37 mouse cellular contexts compared by ENCODE assay signal in the genomic region with DNA sequence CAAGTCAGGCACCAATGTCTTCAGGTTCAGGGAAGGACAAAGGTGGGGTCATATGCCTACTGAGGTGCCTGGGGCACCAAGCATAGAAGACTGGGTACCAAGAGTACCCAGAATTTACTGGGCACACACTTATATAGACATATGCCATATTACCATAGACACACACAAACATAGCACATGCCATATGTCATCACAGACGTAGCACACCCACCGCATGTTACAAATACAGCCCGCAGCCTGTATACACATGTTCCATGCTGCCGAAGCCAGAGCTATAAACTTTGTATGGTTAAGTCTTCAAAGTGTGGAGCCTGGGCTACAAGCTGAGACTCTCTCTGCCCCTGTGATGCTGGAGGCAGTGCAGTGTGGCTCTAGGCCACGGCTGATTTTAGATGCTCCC. TPM values are rescaled to one million over a fixed set of nuclear protein-coding genes. Genes with fewer than 3 reads are reported as not detected.
A peak's percentile ranks its signal among the peaks of the same experiment; 100 is the strongest.
DNase-seq lines count a peak whose midpoint lies in the region; ATAC-seq and TF ChIP-seq lines count a peak whose summit lies in the region.
"Had no signal": no experiment of that assay in that cellular context is flagged by ENCODE, and none has a peak within 500 bp of the region (broad histone marks: within the 10 kb centered on the region; RNA-seq: fewer than 3 reads in every experiment).

No protein-coding gene starts in this region.

- no peak overlapping the region for H3K4me3 ChIP-seq in forebrain, embryonic 14.5 days (ENCODE audit: low read depth, low read length)
- no peak overlapping the region for H3K4me3 ChIP-seq in forebrain, embryonic 10.5 days
- no peak overlapping the region for H3K4me3 ChIP-seq in intestine, postnatal 0 days (ENCODE audit: low read depth, low read length)
- H3K4me3 ChIP-seq: embryonic facial prominence, embryonic 10.5 days; embryonic facial prominence, embryonic 15.5 days; gastrocnemius, adult 2 months; heart, embryonic 12.5 days; hindbrain, embryonic 15.5 days; kidney, embryonic 15.5 days; limb, embryonic 12.5 days; midbrain, embryonic 13.5 days; neural tube, embryonic 13.5 days had no signal

- H3K27ac ChIP-seq in forebrain, embryonic 14.5 days (ENCODE audit: low read depth, low read length): no peak overlapping the region
- H3K27ac ChIP-seq in forebrain, embryonic 10.5 days: no peak overlapping the region
- H3K27ac ChIP-seq in intestine, postnatal 0 days (ENCODE audit: low read depth, low read length): no peak overlapping the region
- H3K27ac ChIP-seq: embryonic facial prominence, embryonic 15.5 days; gastrocnemius, adult 2 months; hindbrain, embryonic 15.5 days; kidney, embryonic 15.5 days; midbrain, embryonic 13.5 days; neural tube, embryonic 13.5 days; stomach, postnatal 0 days had no signal

- DNase-seq in forebrain, embryonic 14.5 days (ENCODE audit: low spot score): peak; percentile 63
- no peak for DNase-seq in forebrain, embryonic 10.5 days (ENCODE audit: extremely low spot score, low spot score)
- DNase-seq in brain, embryonic 14.5 days (ENCODE audit: low read depth): peak; percentile 61
- peak; percentile 6 to 55 for DNase-seq in layer of hippocampus, adult 18-20 months (ENCODE audit: low spot score in 2 of 2)
- peak; percentile 19 to 34 for DNase-seq in layer of hippocampus, postnatal 10 days (ENCODE audit: low spot score in 2 of 2)
- no peak for DNase-seq in adipocyte (ENCODE audit: low spot score)
- DNase-seq: adrenal gland, postnatal 14 days; cerebellum, adult 8-10 months; cerebellum, postnatal 25 days; gastrocnemius, adult 2 months; gastrocnemius, postnatal 36 days; heart, adult 18-20 months; kidney, adult 18-20 months; kidney, postnatal 36 days; lung, postnatal 4 days; right cerebral cortex, postnatal 14 days; thymus, adult 18-20 months; thymus, postnatal 36 days had no signal

- TF ChIP-seq CTCF in brain, embryonic 14.5 days (IDR thresholded peaks at IDR 0.05; ENCODE audit: borderline replicate concordance, extremely low read depth, insufficient read depth, insufficient read length): no peak
- no peak for TF ChIP-seq CTCF in intestine, postnatal 0 days (IDR thresholded peaks at IDR 0.05; ENCODE audit: low read depth)

- no peaks in the 10 kb centered on the region for H3K4me1 ChIP-seq in forebrain, embryonic 14.5 days (ENCODE audit: control insufficient read depth, insufficient read depth, low read length)
- 0 out of 2 replicates have a peak, but pooled peaks cover 4% of the 10 kb centered on the region for H3K4me1 ChIP-seq in forebrain, embryonic 10.5 days
- H3K4me1 ChIP-seq in intestine, postnatal 0 days (replicated peaks; ENCODE audit: control insufficient read depth, insufficient read depth, low read length): no peaks in the 10 kb centered on the region
- H3K4me1 ChIP-seq: embryonic facial prominence, embryonic 15.5 days; heart, embryonic 12.5 days; hindbrain, embryonic 15.5 days had no signal

- ATAC-seq in forebrain, embryonic 14.5 days: peak; percentile 73; the same call in 1 of the 2 replicates
- ATAC-seq in intestine, postnatal 0 days: no peak
- ATAC-seq in megakaryocyte, adult 5-6 weeks (ENCODE audit: poor library complexity, severe bottlenecking): no peak
- ATAC-seq: inflammation-experienced regulatory T-cells, adult 6 months; midbrain, embryonic 13.5 days had no signal

- H3K36me3 ChIP-seq in forebrain, embryonic 14.5 days (ENCODE audit: control insufficient read depth, insufficient read depth, low read length): no peaks in the 10 kb centered on the region
- no peaks in the 10 kb centered on the region for H3K36me3 ChIP-seq in forebrain, embryonic 10.5 days (replicated peaks)
- no peaks in the 10 kb centered on the region for H3K36me3 ChIP-seq in intestine, postnatal 0 days (ENCODE audit: control insufficient read depth, insufficient read depth)
- H3K36me3 ChIP-seq: embryonic facial prominence, embryonic 10.5 days; embryonic facial prominence, embryonic 15.5 days; G1E; heart, embryonic 12.5 days; hindbrain, embryonic 15.5 days; kidney, embryonic 15.5 days; limb, embryonic 12.5 days; midbrain, embryonic 13.5 days; neural tube, embryonic 13.5 days had no signal

- 82% methylated on average over 5 of the region's 5 CpGs for WGBS in forebrain, embryonic 14.5 days
- 94% methylated on average over 5 of the region's 5 CpGs for WGBS in forebrain, embryonic 10.5 days
- 82% methylated on average over 5 of the region's 5 CpGs for WGBS in intestine, postnatal 0 days

- no peak overlapping the region for H3K4me2 ChIP-seq in forebrain, embryonic 14.5 days (ENCODE audit: low read length)
- H3K4me2 ChIP-seq in intestine, postnatal 0 days (replicated peaks; ENCODE audit: low read depth): no peak overlapping the region
- H3K4me2 ChIP-seq: embryonic facial prominence, embryonic 15.5 days; heart, embryonic 12.5 days; hindbrain, embryonic 15.5 days; kidney, embryonic 15.5 days; limb, embryonic 12.5 days; midbrain, embryonic 13.5 days; neural tube, embryonic 13.5 days had no signal

- no peak overlapping the region for H3K9ac ChIP-seq in forebrain, embryonic 14.5 days (ENCODE audit: low read length)
- no peak overlapping the region for H3K9ac ChIP-seq in intestine, postnatal 0 days (ENCODE audit: low read depth, low read length)
- H3K9ac ChIP-seq: embryonic facial prominence, embryonic 15.5 days; heart, embryonic 12.5 days; hindbrain, embryonic 15.5 days; kidney, embryonic 15.5 days; limb, embryonic 12.5 days; midbrain, embryonic 13.5 days; neural tube, embryonic 13.5 days had no signal

- H3K27me3 ChIP-seq in forebrain, embryonic 14.5 days (replicated peaks; ENCODE audit: control insufficient read depth, insufficient read depth, low read length): no peaks in the 10 kb centered on the region
- H3K27me3 ChIP-seq in forebrain, embryonic 10.5 days (ENCODE audit: poor library complexity, severe bottlenecking): no peaks in the 10 kb centered on the region
- no peaks in the 10 kb centered on the region for H3K27me3 ChIP-seq in intestine, postnatal 0 days (replicated peaks; ENCODE audit: control insufficient read depth, insufficient read depth, low read length)
- H3K27me3 ChIP-seq: embryonic facial prominence, embryonic 15.5 days; heart, embryonic 12.5 days; hindbrain, embryonic 15.5 days; kidney, embryonic 15.5 days; limb, embryonic 12.5 days; midbrain, embryonic 13.5 days; neural tube, embryonic 13.5 days had no signal

- TF ChIP-seq POLR2A in brain, embryonic 14.5 days (IDR thresholded peaks at IDR 0.05; ENCODE audit: borderline replicate concordance, extremely low read depth, insufficient read depth, insufficient read length, poor library complexity, severe bottlenecking): no peak

- no peaks in the 10 kb centered on the region for H3K9me3 ChIP-seq in forebrain, embryonic 14.5 days (replicated peaks; ENCODE audit: control insufficient read depth, low read length)
- H3K9me3 ChIP-seq in forebrain, embryonic 10.5 days: no peaks in the 10 kb centered on the region
- no peaks in the 10 kb centered on the region for H3K9me3 ChIP-seq in intestine, postnatal 0 days (ENCODE audit: control insufficient read depth)
- H3K9me3 ChIP-seq: embryonic facial prominence, embryonic 10.5 days; embryonic facial prominence, embryonic 15.5 days; heart, embryonic 12.5 days; hindbrain, embryonic 15.5 days; kidney, embryonic 15.5 days; limb, embryonic 12.5 days; midbrain, embryonic 13.5 days; neural tube, embryonic 13.5 days had no signal

RNA-seq across cellular contexts. Expression of a gene that starts 4.5 kb away (rescaled TPM):
- polyA plus RNA-seq in forebrain, embryonic 14.5 days (2014; fragmentation: Nextera tagmentation; extraction: Ambion mirVana): 0.06 TPM in 1 of 2 replicates, not detected in the other
- not detected in 2 replicates for polyA plus RNA-seq in forebrain, embryonic 10.5 days (2016; fragmentation: Nextera tagmentation; extraction: Ambion mirVana)
- 0.05 and 0.08 TPM in 2 replicates for polyA plus RNA-seq in brain, embryonic 14.5 days (2012; rRNA removed)
- not detected for total RNA-seq in layer of hippocampus, adult 18-20 months (2021)
- total RNA-seq in layer of hippocampus, postnatal 10 days (2021): under 1 TPM in 1 of 2 experiments, not detected in 1; 0.25 TPM
- 0.44 and 0.84 TPM in 2 replicates for polyA plus RNA-seq in intestine, postnatal 0 days (2015; fragmentation: Nextera tagmentation; extraction: Ambion mirVana)
- 41.3 and 61.9 TPM in 2 replicates for total RNA-seq in megakaryocyte, adult 5-6 weeks (2015)
- 67.6 and 76.1 TPM in 2 replicates for total RNA-seq in megakaryocyte, adult 5-6 weeks (2017)
- total RNA-seq: gastrocnemius, adult 2 months; gastrocnemius, postnatal 36 days; heart, adult 18-20 months; left cerebral cortex, adult 18-20 months; left cerebral cortex, postnatal 14 days; liver, adult 2 months; megakaryocyte-erythroid progenitor cell, adult 5-6 weeks had no signal
- polyA plus RNA-seq: embryonic facial prominence, embryonic 10.5 days; G1E; heart, embryonic 12.5 days; heart, postnatal 0 days; inflammation-experienced regulatory T-cells, adult 6 months; liver, adult 2 months; midbrain, embryonic 13.5 days; neural tube, embryonic 13.5 days had no signal

RNA-seq across cellular contexts. Expression of a gene that starts 28.5 kb away (rescaled TPM):
- polyA plus RNA-seq in forebrain, embryonic 14.5 days (2014; fragmentation: Nextera tagmentation; extraction: Ambion mirVana): 204 and 211 TPM in 2 replicates
- 4.2 and 4.3 TPM in 2 replicates for polyA plus RNA-seq in forebrain, embryonic 10.5 days (2016; fragmentation: Nextera tagmentation; extraction: Ambion mirVana)
- 76.6 and 125 TPM in 2 replicates for polyA plus RNA-seq in brain, embryonic 14.5 days (2012; rRNA removed)
- total RNA-seq in layer of hippocampus, adult 18-20 months (2021): 100 to 1,000 TPM; 226 to 264 TPM
- total RNA-seq in layer of hippocampus, postnatal 10 days (2021): 100 to 1,000 TPM; 249 to 272 TPM
- 80.8 and 84.1 TPM in 2 replicates for polyA plus RNA-seq in intestine, postnatal 0 days (2015; fragmentation: Nextera tagmentation; extraction: Ambion mirVana)
- 0.41 TPM in 1 of 2 replicates, not detected in the other for total RNA-seq in megakaryocyte, adult 5-6 weeks (2015)
- total RNA-seq in megakaryocyte, adult 5-6 weeks (2017): 1.6 TPM in 1 of 2 replicates, not detected in the other
- total RNA-seq: G1E; gastrocnemius, adult 2 months; hematopoietic stem cell, adult 5-6 weeks; liver, adult 2 months; megakaryocyte-erythroid progenitor cell, adult 5-6 weeks had no signal
- polyA plus RNA-seq: G1E; heart, postnatal 0 days; inflammation-experienced regulatory T-cells, adult 6 months; liver, adult 2 months had no signal

Comparison
In these comparisons a context has a peak if more than half of its experiments do, and no peak if none do; other contexts are left out.
1. DNase-seq: peak in forebrain, embryonic 14.5 days (single experiment), brain, embryonic 14.5 days (single experiment), layer of hippocampus, adult 18-20 months (2 of 2) and layer of hippocampus, postnatal 10 days (2 of 2); none in forebrain, embryonic 10.5 days (single experiment) and adipocyte (single experiment).
2. RNA of a gene that starts 28.5 kb away (polyA plus RNA-seq): 204 to 211 TPM in forebrain, embryonic 14.5 days, 76.6 to 125 TPM in brain, embryonic 14.5 days and 80.8 to 84.1 TPM in intestine, postnatal 0 days; 4.2 to 4.3 TPM in forebrain, embryonic 10.5 days; every median in the first group is over 10 times any median in the second.